Mouse (Mus musculus) liver, adult (tissue): Measurements from ENCODE around the gene Ovch2.
"Not testable (repeated sequence)": the region's sequence is repeated elsewhere in the genome, so short reads cannot be mapped to it uniquely, and the experiment has no call there.

ENCODE experiments used
- GATA4 ChIP-seq: IDR thresholded peaks from 2 replicates; pipeline ENCODE4 v1.6.1; 2014; ENCODE audit warnings: mild to moderate bottlenecking, low read length; ENCODE audit not compliant: insufficient replicate concordance

Gene Ovch2

GRCm38 (mm10) chr7:107801108-107801507 lies at the start of gene Ovch2:
Gene Ovch2, minus strand, starts transcription at chr7:107801208.
- no peak for TF ChIP-seq GATA4

- not testable (repeated sequence) for TF ChIP-seq GATA4
These were observed 46.4 kb upstream of the Ovch2 start, which contains the start of gene Olfr470 for GRCm38 (mm10) chr7:107847390-107847789. Gene Olfr470, minus strand, starts transcription at chr7:107847490.

- no peak for TF ChIP-seq GATA4
These were observed 40.7 kb upstream of the Ovch2 start for GRCm38 (mm10) chr7:107841719-107842118.

- TF ChIP-seq GATA4, result not testable (repeated sequence)
These were observed 24.4 kb upstream of the Ovch2 start, which contains the start of gene Olfr469 for GRCm38 (mm10) chr7:107825441-107825840. Gene Olfr469, minus strand, starts transcription at chr7:107825541.

GRCm38 (mm10) chr7:107819442-107819841 lies 18.4 kb upstream of the Ovch2 start:
- no peak for TF ChIP-seq GATA4

- TF ChIP-seq GATA4, result no peak
These were observed 11.0 kb upstream of the Ovch2 start, which contains the start of gene Olfr467 for GRCm38 (mm10) chr7:107811963-107812362. Gene Olfr467, plus strand, starts transcription at chr7:107812263.

- no peak for TF ChIP-seq GATA4
These were observed 1.1 kb upstream of the Ovch2 start for GRCm38 (mm10) chr7:107802138-107802537.

- TF ChIP-seq GATA4, result no peak
These were observed 4.5 kb downstream of the Ovch2 start for GRCm38 (mm10) chr7:107796500-107796899.

- TF ChIP-seq GATA4, result no peak
These were observed 12.9 kb downstream of the Ovch2 start for GRCm38 (mm10) chr7:107787977-107788620.

- no peak for TF ChIP-seq GATA4
These were observed 21.4 kb downstream of the Ovch2 start for GRCm38 (mm10) chr7:107779611-107780010.

GRCm38 (mm10) chr7:107778216-107778615 lies 22.8 kb downstream of the Ovch2 start:
- no peak for TF ChIP-seq GATA4

GRCm38 (mm10) chr7:107770812-107771211 lies 30.2 kb downstream of the Ovch2 start:
- TF ChIP-seq GATA4, result no peak

- no peak for TF ChIP-seq GATA4
These were observed 43.5 kb downstream of the Ovch2 start, which contains the start of gene Cyb5r2 for GRCm38 (mm10) chr7:107757308-107758151. Gene Cyb5r2, minus strand, starts transcription at chr7:107758032.

- TF ChIP-seq GATA4, result no peak
These were observed 44.3 kb downstream of the Ovch2 start for GRCm38 (mm10) chr7:107756748-107757147.

- no peak for TF ChIP-seq GATA4
These were observed 45.1 kb downstream of the Ovch2 start for GRCm38 (mm10) chr7:107755905-107756304.

GRCm38 (mm10) chr7:107752031-107752520 lies 48.9 kb downstream of the Ovch2 start:
- TF ChIP-seq GATA4, result no peak

GRCm38 (mm10) chr7:107749721-107750120 lies 51.3 kb downstream of the Ovch2 start:
- TF ChIP-seq GATA4, result no peak
